Mouse (Mus musculus): ENCODE measurements around the gene Insm1.

DNA sequence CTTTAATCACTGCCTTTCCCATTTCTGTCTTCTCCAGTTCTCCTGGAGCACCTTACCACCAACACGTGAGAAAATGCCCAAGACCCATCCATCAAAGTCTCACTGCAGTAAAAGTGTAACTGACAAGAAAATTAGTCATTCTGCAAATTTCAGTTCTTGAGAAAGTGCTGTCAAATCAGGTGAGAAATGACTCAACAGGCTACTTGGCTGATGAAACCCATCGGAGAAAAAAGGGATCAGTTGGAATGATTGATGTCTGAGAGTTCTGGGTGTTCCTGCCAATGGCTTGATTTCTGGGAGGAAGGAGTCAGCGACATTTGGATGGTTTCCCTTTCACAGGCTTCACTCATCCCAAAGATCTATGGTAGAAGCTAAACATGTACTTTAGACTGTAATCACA is 44.8 kb downstream of the Insm1 start:
- TF ChIP-seq CTCF (conservative IDR thresholded peaks at IDR 0.05; ENCODE audit: low read length) (no peak), POU5F1 (IDR thresholded peaks at IDR 0.05; ENCODE audit: borderline replicate concordance, low read length) (no peak), NANOG (IDR thresholded peaks at IDR 0.05; ENCODE audit: borderline replicate concordance, low read length) (no peak)
